Mouse (Mus musculus) thymus, postnatal 36 days (tissue): ENCODE results near the gene Nab2.

ENCODE experiments used
- DNase-seq, 2 experiments: peaks; one replicate each; pipeline ENCODE4 v3.0.0; 2022; ENCODE audit warnings: mixed read lengths in 2 of 2

The Nab2 gene

GRCm38 (mm10) chr10:127614236-127615033 is 53.9 kb downstream of the Nab2 start:
- no peak for DNase-seq

GRCm38 (mm10) chr10:127612079-127612775 is 56.1 kb downstream of the Nab2 start:
- DNase-seq: no peak
